Mouse (Mus musculus): ENCODE data around the gene Rab6b.

Rab6b gene

DNA sequence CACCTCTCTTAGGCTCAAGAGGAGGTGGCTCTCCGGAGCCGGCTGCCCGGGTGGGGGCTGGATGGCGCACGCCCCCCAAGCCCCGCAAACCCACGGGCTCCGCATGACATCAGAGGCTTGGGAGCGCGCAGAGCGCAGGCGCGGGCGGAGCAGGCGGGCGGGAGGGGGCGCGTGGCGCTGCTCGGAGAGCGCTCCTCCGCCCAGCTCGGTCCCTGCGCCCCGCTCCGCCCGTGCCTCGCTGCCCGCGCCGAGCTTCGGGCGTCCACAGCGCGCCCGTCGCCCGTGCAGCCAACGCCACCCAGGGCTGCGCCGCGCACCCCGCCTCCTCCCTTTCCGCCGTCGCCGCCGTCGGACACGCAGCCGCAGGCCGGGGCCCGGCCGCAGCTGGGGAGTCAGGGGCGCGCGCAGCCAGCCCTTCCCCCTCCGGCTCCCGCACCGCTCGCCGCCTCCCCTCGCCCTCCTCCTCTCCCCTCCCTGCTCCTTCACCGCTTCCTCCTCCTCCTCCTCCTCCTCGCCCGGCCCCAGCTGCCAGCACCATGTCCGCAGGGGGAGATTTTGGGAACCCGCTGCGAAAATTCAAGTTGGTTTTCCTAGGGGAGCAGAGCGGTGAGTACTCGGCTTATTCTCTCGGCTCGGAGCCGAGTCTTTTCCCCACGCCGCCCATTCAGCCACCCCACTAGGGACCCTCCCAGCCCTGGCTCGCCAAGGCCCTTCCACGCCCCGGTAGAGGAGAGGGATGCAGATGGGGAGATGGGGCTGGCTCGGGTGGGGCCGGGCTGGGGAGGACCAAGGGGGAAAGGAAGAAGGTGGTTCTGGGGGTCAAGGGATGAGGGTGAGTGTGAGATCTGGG, at the start of gene Rab6b:
Gene Rab6b, plus strand, starts transcription at position 167 of the 850 bp plus-strand sequence.
- DNase-seq: peak; percentile 83

DNA sequence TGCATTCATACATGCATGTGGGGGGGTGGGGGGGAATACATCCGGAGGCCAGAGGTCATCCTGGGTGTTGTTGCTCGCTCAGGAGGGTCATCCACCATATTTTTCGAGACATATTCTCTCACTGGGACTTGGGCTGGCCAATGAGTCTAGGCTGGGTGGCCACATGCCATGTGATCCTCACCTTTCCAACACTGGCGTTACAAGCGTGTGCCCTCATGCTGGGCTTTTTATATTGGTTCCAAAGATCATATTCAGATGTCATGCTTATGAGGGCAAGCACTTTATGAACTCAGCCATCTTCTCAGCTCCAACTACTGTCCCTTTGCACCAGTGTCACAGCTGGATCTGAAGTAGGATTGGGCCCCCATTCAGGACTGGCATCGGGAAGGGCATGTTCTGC, 48.0 kb upstream of the Rab6b start:
- no peak for DNase-seq

DNA sequence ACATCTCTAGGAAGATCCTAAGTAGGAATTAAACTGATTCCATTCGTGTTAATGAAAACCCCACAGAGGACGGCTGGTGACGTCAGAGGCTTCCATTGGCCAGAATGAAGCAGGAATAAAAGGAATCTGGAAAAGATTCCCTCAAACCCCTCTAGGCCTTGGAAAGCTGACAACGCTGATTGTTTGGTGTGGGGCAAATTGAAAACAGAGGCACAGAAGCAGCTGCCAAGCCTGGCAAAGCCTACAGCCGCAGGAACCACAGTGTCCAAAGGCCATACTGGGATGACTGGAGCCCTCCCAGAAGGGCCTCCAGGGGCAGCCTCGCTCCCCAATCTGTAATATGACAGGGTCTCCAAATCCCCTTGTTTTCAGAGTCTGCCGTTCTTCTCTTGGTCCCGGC, 44.7 kb upstream of the Rab6b start:
- peak; percentile 20 for DNase-seq

DNA sequence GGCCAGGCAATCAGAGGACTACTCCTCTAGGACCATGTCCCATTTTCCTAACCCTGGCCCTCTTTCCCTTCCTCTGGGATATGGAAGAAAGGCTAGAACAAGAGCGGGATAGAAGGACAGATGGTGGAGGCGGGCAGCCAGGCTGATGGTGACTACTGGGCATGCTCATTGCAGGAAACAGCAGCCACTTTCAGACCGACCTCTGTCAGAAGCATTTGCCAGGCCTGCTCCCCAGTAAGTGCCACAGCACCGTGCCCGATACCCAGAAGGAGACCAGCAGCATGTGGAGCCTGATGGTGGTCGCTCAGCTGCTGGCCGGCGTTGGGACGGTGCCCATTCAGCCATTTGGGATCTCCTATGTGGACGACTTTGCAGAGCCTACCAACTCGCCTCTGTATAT, 43.9 kb upstream of the Rab6b start:
- DNase-seq: peak; percentile 75

DNA sequence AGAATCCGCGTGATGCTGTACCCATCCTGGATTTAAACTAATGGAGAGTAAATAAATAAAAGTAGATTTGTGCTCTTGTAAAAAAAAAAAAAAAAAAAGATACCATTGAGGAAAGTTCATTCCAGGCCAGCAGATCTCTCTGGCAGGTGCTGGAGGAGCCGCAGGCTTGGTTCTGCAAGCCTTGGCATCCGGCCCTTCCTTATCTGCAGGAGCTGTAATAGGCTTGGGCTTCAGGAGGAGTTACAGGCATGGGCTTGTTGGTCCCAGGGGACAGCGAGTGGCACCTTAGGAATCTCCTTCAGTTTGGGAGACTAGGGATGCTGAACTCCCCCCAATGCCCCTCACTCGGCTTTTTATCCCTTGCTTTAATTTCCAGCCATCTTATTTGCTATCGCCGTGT, 42.8 kb upstream of the Rab6b start:
- peak; percentile 76 for DNase-seq

DNA sequence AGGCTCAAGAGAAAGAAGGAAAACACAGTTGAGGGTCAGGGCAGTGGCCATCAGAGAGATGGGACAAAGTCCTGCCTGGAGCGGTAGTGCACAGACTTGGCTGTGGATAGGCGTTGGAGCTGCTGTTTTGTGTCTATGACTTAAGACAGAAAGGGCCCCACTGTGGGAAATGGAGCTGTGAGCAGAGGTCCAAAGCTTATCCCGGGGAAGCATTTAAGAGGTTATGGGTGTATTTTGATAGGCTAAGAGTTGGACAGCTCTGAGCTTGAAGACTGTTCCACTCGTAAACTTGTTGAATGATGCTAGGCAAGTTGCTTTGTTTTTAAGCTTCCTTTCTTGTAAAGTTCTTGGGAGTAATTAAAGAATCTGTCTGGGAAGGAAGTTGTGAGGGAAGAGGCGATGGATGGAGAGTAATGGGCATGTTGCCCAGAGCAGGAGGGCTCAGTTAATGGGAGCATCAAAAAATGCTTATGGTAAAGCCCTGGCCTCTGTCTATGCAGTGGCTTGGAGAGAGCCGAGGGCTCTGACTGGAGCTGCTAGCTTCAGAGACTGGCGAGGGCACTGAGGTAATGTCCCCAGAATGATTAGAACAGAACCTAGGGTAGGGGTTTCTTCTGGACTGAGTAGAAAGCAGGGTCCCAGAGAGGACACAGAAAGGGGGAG, 39.9 kb upstream of the Rab6b start:
- no peak for DNase-seq

DNA sequence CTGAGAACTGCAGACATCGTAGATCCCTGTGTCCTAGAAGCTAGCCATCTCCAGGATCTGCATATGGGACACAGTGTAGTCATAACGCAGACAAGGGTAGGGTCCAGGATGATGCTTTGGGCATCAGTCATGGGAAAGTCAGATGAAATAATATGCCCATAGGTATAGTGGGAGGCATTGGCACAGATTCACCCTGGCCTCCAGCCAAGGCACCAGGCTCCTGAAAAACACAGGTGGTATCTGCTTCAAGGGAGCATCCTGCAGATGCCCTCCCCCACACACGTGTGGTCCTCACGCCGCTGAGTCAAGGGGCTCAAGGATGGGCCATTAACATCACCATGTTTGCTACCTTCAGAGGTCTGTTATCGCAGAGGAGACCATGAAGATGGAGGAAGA, 39.4 kb upstream of the Rab6b start:
- DNase-seq: no peak

DNA sequence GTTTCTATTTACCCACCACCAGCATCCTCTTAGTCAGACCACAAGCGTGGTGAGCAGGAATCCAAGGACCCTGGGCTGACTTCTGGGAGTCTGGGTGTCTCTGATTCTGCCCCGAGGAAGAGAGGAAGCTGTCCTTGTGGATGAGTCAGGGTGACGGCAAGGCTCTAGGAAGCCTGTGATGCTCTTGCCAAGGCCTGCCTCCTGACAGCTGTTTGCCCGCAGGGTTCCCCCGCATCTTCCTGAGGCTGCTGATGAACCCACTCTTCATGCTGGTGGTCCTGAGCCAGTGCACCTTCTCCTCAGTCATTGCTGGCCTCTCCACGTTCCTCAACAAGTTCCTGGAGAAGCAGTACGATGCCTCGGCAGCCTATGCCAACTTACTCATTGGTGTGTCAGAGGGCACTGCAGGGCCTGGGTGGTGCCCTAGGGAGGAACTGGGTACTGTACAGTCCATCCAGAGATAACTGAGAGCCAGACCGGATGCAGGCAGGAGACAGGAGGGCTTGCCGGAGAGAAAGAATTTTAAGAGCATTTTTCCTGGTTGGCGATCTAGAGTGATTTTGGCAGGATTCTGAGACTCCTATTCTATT, 38.6 kb upstream of the Rab6b start:
- DNase-seq: peak; percentile 5

DNA sequence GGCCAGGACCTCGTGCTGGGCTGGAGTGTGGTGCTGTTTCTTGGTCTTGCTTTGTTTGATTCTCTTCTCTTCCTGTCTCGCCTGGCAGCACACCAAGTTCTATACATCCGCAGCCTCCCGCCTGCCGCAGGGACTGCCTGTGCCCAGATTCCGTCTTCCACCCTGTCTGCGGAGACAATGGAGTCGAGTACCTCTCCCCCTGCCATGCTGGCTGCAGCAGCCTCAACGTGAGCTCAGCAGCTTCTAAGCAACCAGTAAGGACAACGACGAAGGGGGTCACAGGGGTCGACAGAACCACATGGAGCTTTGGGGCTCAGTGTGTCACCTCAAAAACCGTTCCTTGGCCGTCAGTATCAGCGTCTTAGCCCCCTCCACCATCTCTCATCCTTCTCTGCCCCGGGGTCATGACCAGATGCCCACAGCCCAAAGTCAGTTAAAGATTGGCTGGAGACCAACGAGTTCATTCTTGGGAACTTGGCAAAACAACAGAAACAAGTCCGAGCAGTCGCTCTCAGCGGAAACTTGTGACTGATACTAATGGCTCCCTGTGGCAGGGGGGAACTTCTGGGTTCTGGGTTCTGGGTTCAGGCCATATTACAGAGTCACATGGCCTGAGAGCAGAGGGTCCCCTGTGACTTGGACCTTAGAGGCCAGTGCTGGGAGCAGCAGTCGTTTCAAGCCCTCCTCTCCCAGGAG, 34.6 kb upstream of the Rab6b start:
- no peak for DNase-seq

DNA sequence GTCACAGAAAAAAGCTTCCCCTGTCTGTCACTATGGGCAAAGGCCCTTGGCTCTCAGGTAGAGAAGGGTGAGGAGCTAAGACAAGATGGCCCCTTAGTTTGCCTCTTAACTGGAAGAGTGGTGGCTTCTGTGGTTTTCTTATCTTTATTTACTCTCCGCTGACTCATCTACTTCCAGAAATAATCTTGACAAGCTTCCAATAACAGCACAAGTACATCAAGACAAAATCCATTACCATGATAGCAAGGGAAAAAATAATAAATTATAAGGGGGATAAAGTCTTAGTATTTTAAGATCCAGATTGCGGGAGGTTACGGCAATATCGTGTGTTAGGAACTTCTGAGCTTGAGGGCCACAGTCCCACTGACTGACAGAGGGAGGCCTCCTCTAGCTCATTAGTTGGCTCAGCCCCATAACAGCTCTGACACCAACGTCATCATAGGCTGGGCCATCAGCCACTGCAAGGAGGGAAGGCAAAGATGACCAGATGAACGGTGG, 33.3 kb upstream of the Rab6b start:
- DNase-seq: no peak

DNA sequence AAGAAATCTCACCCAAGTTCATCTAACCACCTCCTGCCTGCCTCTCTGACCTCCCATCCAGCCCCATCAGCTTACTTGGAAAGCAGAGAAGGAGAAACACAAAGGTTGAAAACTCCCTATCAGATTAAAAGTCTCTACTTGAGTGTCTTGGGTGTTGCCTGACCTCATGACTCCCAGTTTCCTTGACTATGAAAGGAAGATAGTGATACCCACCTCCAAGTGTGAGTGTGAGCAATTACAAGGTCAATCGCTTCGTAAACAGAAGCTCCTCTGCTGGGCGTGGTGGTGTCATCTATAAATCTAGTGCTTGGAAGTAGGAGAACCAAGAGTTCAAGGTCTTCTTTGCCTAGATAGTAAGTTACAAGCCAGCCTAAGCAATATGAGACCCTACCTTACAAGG, 31.4 kb upstream of the Rab6b start:
- DNase-seq: no peak

DNA sequence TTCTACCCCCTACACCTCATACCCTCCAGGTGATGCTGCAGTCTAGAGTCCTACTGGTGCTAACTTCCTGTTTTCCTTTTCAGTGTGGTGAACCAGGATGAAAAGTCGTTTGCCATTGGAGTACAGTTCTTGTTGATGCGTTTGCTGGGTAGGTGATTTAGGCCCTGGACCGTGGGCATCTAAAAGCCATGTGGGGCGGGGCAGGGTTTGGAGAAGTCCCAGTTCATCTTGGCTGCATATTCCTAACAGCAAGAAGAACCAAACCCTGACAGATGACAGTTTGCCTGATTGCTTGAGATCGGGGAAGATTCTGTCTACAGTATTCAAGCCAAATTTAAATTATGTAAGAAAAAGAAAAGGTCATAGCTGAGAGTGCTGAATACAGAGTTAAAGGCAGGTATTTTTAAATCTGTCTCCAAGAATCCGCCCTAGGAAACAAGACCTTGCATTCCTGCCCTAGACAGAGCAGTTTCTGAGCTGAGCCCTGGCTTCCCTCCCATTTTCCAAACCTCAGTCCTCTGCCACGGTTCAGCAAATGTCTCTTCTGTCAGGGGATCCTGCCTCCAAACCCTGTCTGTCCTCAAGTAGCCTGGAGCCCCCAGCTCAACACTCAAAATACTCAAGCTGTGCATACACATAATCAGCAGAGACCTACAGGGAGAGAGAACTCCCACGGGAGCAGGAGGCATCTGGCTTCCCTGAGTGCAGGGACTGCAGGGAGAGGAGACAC, 29.2 kb upstream of the Rab6b start:
- no peak for DNase-seq

DNA sequence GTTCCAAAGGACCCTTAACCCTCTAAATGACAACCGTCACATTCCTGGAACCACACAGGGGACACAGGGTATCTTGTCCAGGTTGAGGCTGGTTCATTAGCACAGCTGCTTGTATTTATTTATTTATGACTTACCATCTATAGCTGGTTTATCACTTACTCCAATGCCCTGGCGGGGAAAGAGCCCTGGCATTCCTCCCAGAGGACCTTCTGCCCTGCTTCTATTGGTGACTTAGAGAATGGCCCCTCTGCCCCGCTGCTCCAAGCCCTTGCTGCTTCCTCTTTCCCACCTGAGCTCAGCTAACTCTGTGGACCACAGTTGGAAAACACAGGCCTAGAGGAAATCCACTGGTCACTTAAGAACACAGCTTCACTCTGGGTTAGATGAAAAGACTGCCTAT, 28.2 kb upstream of the Rab6b start:
- no peak for DNase-seq

DNA sequence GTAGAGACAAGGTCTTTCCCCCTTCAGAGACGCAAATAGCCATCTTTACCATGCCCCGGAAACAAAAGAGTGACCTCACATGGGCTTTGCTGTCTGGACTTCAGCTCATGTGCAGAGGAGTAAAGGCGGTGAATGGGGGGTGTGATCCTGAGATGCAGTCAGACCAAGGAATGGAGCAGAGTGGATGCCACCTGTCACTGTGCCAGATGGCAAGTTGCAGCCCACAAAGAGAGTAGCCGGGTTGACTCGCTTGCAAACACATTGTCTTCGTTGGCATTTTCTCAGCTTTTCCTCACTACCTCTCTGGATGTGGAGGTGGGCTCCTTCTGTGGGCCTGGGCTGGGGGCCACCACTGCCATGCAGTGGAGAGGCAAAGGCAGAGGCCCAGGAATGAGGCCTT, 24.9 kb upstream of the Rab6b start:
- no peak for DNase-seq

DNA sequence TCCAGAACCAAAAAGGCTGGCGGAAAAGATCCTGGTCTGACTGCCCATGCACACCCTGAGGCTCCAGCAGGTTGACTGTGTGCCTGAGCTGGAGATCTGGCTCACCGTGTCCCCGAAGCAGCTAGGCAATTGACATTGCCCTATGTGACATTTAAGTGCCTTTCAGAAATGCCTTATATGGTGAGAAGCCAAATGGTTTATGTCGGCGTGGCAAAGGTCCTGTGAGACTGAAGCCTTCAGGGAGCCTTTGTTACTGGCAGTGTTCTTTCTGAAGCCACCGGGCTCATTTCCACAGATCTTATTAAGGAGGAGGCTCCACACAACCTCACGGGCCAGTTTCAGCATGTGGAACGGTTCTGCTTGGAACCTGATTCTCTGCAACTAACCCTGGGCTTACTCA, 24.3 kb upstream of the Rab6b start:
- no peak for DNase-seq

DNA sequence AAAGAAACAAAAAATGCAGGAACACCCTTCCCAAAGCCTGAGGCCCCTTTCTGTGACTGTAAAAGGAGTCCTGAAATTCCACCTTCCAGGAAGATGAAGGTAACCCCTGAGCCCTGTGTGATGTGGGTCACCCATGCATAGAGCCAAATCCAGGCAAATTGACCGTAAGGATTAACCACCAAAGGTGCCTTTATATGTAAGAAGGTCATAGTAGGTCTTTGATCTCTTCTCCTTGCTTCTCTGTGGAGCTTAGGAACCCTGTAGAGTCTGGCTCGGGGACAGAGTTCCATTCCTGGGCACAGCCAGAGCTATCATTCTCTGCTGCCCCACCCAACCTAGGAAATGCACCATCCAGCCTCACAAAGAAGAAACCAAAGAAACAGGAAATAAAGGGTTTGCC, 22.9 kb upstream of the Rab6b start:
- no peak for DNase-seq

DNA sequence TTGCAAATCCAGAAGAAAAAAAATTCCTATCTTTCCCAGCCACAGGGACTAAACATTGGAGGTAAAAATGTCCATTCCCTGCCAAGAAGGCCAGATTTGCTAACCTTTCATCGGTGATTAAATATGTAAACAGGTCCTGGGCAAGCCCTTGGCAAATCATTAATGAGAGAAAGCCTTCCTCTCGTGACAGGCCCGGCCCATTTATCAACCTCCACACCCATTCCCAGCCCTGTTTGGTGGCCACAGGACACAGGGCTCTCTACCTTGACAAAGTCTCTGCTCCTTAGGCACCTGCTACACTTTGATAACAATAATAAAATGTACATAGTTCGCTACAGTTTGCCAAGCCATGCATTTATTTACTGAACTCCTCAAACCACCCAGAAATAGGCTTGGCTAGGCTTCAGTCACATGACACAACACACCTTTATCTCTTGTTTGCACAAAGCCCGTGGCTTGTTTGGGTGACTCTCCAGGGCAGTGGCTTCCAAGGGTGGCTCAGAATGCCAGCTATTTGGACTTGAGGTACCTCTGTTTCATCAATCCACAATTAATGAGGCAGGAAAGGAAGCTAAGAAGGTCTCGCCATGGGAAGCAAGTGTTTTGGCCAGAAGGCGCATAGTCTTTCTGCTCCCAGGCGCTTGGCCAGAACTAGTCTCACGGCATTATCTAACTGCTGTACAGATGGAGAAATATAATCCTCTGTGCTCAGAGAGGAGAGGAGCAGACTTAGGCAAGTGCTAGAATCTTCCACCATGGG, 21.3 kb upstream of the Rab6b start:
- peak; percentile 91 for DNase-seq

DNA sequence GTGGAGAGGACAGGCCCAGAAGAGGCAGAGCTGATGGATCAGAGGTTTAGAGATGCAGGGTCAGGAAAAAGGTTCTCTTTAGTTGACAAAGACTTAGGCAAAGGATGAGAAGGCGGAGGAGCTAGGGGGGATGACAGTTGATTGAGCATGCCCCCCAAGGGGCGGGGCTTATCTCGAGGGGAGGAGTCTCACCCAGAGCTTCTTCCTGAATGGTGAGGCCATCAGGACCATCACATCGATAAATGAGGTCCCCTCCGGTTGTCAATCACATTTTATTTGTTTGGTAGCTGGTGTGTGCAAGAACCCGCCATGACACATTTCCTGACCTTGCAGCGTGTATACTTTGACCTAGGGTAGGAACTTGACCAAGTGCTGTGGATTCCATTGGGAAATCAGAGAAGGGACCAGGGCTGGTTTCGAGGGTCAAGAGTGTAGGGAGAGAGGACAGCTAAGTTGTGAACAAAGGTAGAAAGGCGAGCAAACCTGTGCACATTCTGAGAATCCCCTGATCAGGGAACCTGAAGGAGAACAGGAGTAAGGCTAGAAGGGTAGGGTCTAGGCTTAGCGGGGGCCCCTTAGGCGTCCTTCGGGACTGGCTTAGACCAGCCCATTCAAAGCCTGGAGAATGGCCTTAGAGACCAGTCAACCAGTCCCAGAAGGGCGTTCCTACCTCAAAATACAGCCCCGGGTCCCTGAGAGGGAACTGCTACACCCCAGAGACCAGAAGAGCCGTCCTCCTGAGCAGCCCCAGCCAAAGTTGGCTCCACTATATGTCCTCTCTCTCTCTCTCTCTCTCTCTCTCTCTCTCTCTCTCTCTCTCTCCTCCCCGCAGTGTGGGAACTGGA, 20.3 kb upstream of the Rab6b start:
- peak; percentile 56 for DNase-seq

DNA sequence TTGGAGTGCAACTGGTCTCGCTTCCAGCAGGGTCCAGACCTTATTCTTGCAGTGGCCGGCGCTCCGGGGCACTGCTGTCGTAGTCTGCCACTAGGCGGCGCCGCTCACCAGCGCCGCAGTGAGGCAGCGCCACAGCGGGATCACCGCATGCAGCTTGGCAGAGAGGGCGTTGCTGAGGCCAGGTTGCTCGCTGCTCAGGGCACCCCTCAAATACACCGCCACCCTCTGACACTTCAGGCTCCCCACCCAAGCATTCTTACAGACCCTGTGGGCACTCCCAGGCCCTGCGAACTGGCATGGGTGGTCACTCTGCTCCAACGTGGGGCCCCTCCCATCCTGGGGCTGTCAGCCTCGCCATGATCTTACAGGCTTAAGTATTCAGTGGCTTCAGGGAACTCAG, 19.3 kb upstream of the Rab6b start:
- DNase-seq: peak; percentile 87

DNA sequence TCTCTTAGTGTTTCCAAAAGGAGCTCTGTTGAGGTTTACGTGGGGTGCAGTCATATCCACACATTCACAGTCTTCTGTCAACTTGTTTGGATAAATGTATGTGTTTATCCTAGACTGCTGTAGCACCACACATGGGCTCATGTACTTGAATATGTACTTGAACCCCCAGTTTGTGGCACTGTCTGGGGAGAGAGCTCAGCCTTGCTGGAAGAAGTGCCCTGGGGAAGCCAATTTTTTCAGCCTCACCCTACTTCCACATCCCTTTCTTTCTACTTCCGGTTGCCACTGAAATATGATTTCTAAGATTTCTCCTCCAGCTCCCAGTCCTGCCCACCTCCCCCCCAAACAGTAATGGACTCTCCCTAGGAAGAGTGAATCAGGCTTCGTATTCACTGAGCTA, 17.9 kb upstream of the Rab6b start:
- no peak for DNase-seq

DNA sequence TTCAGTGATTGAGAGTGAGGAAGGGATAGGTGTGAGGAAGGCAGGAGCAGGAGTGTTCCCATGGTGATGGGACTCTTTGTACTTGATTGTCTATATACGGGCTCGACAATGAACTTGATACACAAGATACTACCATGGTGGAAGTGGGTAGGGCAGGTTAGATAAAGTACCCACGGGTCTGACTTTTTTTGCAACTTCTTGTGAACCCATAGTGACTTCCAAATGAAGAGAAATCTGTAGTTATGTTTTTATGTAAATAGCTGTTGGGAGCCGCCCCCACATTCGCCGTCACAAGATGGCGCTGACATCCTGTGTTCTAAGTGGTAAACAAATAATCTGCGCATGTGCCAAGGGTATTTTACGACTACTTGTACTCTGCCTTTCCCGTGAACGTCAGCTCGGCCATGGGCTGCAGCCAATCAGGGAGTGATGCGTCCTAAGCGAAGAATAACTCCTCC, 3.2 kb upstream of the Rab6b start:
- DNase-seq: peak; percentile 72
